Mouse (Mus musculus) lung, embryonic 14.5 days (tissue): ENCODE data around the gene Pafah1b2. TPM values are rescaled to one million over a fixed set of nuclear protein-coding genes. Genes with fewer than 3 reads are reported as not detected.

ENCODE experiments used
- ATAC-seq: fragments of 200-750 bp; cut with Nextera tagmentation; 2 replicates; pipeline ENCODE4 v1.8.0; 2017; ENCODE audit warnings: mild to moderate bottlenecking, moderate TSS enrichment, moderate library complexity; ENCODE audit not compliant: insufficient read depth
- DNase-seq: peaks from one replicate; pipeline ENCODE4 v3.0.0-alpha.2; 2015
- H3K27ac ChIP-seq: fragments of 300-500 bp; sonication (generic); 2 replicates; pipeline ENCODE4 v1.5.1; 2014; ENCODE audit warnings: low read depth, mild to moderate bottlenecking, moderate library complexity
- H3K27me3 ChIP-seq: fragments of 300-500 bp; sonication (generic); 2 replicates; pipeline ENCODE4 v1.6.1; 2014; ENCODE audit warnings: low read length, control low read depth; ENCODE audit not compliant: insufficient read depth
- H3K36me3 ChIP-seq: fragments of 300-500 bp; sonication (generic); 2 replicates; pipeline ENCODE4 v1.6.1; 2014; ENCODE audit warnings: control low read depth; ENCODE audit not compliant: insufficient read depth
- H3K4me1 ChIP-seq: fragments of 300-500 bp; sonication (generic); 2 replicates; pipeline ENCODE4 v1.6.1; 2014; ENCODE audit warnings: antibody characterized with exemption, control low read depth; ENCODE audit not compliant: insufficient read depth
- H3K4me2 ChIP-seq: fragments of 300-500 bp; sonication (generic); 2 replicates; pipeline ENCODE4 v1.6.1; 2014; ENCODE audit warnings: mild to moderate bottlenecking
- H3K4me3 ChIP-seq: fragments of 300-500 bp; sonication (generic); 2 replicates; pipeline ENCODE4 v1.5.1; 2014; ENCODE audit warnings: low read depth, low read length
- H3K9ac ChIP-seq: fragments of 300-500 bp; sonication (generic); 2 replicates; pipeline ENCODE4 v1.6.1; 2014
- H3K9me3 ChIP-seq: fragments of 300-500 bp; sonication (generic); 2 replicates; pipeline ENCODE4 v1.6.1; 2016; ENCODE audit warnings: low read depth, low read length, control low read depth
- CTCF ChIP-seq: IDR thresholded peaks from 2 replicates; pipeline ENCODE4 v1.5.1; 2016; ENCODE audit warnings: antibody characterized with exemption, low read depth
- WGBS: fragments of 180-500 bp; shearing (Covaris S2); extraction: QIAGEN DNeasy Blood & Tissue Kit; methylation state at CpG from one replicate; pipeline ENCODE4 v1.1.7; 2014; 5-methylcytosine and 5-hydroxymethylcytosine counted together
- polyA plus RNA-seq: library from polyadenylated mRNA; unstranded; fragments of >200 nt; fragmentation: Nextera tagmentation; extraction: Ambion mirVana; gene quantifications from 2 replicates; pipeline ENCODE4 v1.2.1, GENCODE M21; 2014

Pafah1b2 gene
- polyA plus RNA-seq, 1 experiment from 2014 or later, result 179 TPM

GRCm38 (mm10) chr9:46008931-46009668, 3.4 kb downstream of the Pafah1b2 start:
- WGBS, result 68% methylated on average over 7 of the region's 7 CpGs
- no peak overlapping the region for H3K4me3 ChIP-seq
- no peaks in the 10 kb centered on the region for H3K36me3 ChIP-seq
- TF ChIP-seq CTCF, result no peak
- peaks cover 4% of the 10 kb centered on the region; the same call in 1 of the 2 replicates for H3K4me1 ChIP-seq
- no peaks in the 10 kb centered on the region for H3K9me3 ChIP-seq
- H3K4me2 ChIP-seq, result no peak overlapping the region
- H3K9ac ChIP-seq, result no peak overlapping the region
- ATAC-seq (no peak), DNase-seq (no peak)
- H3K27me3 ChIP-seq, result no peaks in the 10 kb centered on the region
- no peak overlapping the region for H3K27ac ChIP-seq

GRCm38 (mm10) chr9:46006224-46006623, 6.3 kb downstream of the Pafah1b2 start:
- H3K9ac ChIP-seq, result no peak overlapping the region
- H3K4me2 ChIP-seq, result no peak overlapping the region
- DNase-seq (no peak), ATAC-seq (no peak)
- H3K4me3 ChIP-seq, result no peak overlapping the region
- H3K27me3 ChIP-seq, result no peaks in the 10 kb centered on the region
- H3K36me3 ChIP-seq, result no peaks in the 10 kb centered on the region
- 57% methylated on average over 5 of the region's 5 CpGs for WGBS
- no peaks in the 10 kb centered on the region for H3K9me3 ChIP-seq
- no peak for TF ChIP-seq CTCF
- no peaks in the 10 kb centered on the region for H3K4me1 ChIP-seq
- no peak overlapping the region for H3K27ac ChIP-seq

- WGBS, result 49% methylated on average over 3 of the region's 3 CpGs
- ATAC-seq (no peak), DNase-seq (no peak)
- no peaks in the 10 kb centered on the region for H3K27me3 ChIP-seq
- H3K4me1 ChIP-seq, result no peaks in the 10 kb centered on the region
- no peak overlapping the region for H3K4me3 ChIP-seq
- H3K9me3 ChIP-seq, result no peaks in the 10 kb centered on the region
- TF ChIP-seq CTCF, result no peak
- H3K27ac ChIP-seq, result no peak overlapping the region
- H3K4me2 ChIP-seq, result no peak overlapping the region
- no peak overlapping the region for H3K9ac ChIP-seq
- no peaks in the 10 kb centered on the region for H3K36me3 ChIP-seq
Observed at GRCm38 (mm10) chr9:46004529-46004928, 8.0 kb downstream of the Pafah1b2 start.

GRCm38 (mm10) chr9:46003729-46004128, 8.8 kb downstream of the Pafah1b2 start:
- H3K27me3 ChIP-seq, result no peaks in the 10 kb centered on the region
- peak; percentile 95 for DNase-seq
- H3K9ac ChIP-seq, result no peak overlapping the region
- peak; percentile 92 for TF ChIP-seq CTCF
- no peak overlapping the region for H3K4me2 ChIP-seq
- H3K27ac ChIP-seq, result no peak overlapping the region
- no peaks in the 10 kb centered on the region for H3K9me3 ChIP-seq
- no peak overlapping the region for H3K4me3 ChIP-seq
- H3K36me3 ChIP-seq, result no peaks in the 10 kb centered on the region
- H3K4me1 ChIP-seq, result no peaks in the 10 kb centered on the region
- WGBS, result 9% methylated on average over 7 of the region's 7 CpGs
- ATAC-seq, result peak; percentile 44; the same call in 1 of the 2 replicates

GRCm38 (mm10) chr9:45999009-45999408, 13.5 kb downstream of the Pafah1b2 start:
- TF ChIP-seq CTCF, result no peak
- DNase-seq, result no peak
- no peak overlapping the region for H3K4me3 ChIP-seq
- H3K27ac ChIP-seq, result no peak overlapping the region
- no peaks in the 10 kb centered on the region for H3K4me1 ChIP-seq
- no peaks in the 10 kb centered on the region for H3K9me3 ChIP-seq
- no peak for ATAC-seq
- H3K36me3 ChIP-seq, result no peaks in the 10 kb centered on the region
- H3K4me2 ChIP-seq, result no peak overlapping the region
- 72% methylated on average over 4 of the region's 4 CpGs for WGBS
- no peaks in the 10 kb centered on the region for H3K27me3 ChIP-seq
- no peak overlapping the region for H3K9ac ChIP-seq

GRCm38 (mm10) chr9:45985229-45985567, 27.3 kb downstream of the Pafah1b2 start:
- H3K36me3 ChIP-seq, result 0 out of 2 replicates have a peak, but pooled peaks cover 3% of the 10 kb centered on the region
- DNase-seq (peak; percentile 90), ATAC-seq (peak; percentile 81)
- H3K4me3 ChIP-seq, result peak overlapping the region; percentile 96
- peak overlapping the region; percentile 96 for H3K9ac ChIP-seq
- no peaks in the 10 kb centered on the region for H3K27me3 ChIP-seq
- no peaks in the 10 kb centered on the region for H3K9me3 ChIP-seq
- 0% methylated on average over 4 of the region's 4 CpGs for WGBS
- peak overlapping the region; percentile 73 for H3K4me2 ChIP-seq
- H3K27ac ChIP-seq, result peak overlapping the region; percentile 97
- TF ChIP-seq CTCF, result no peak
- H3K4me1 ChIP-seq, result 0 out of 2 replicates have a peak, but pooled peaks cover 6% of the 10 kb centered on the region

GRCm38 (mm10) chr9:45984409-45985228, 27.9 kb downstream of the Pafah1b2 start:
- Histone ChIP-seq H3K27me3 (no peaks in the 10 kb centered on the region), H3K9me3 (no peaks in the 10 kb centered on the region), H3K9ac (peak overlapping the region; percentile 96), H3K4me2 (peak overlapping the region; percentile 73), H3K36me3 (0 out of 2 replicates have a peak, but pooled peaks cover 3% of the 10 kb centered on the region), H3K4me3 (peak overlapping the region; percentile 96), H3K4me1 (0 out of 2 replicates have a peak, but pooled peaks cover 6% of the 10 kb centered on the region), H3K27ac (peak overlapping the region; percentile 97)
- ATAC-seq (peak; percentile 95), DNase-seq (peak; percentile 95)
- TF ChIP-seq CTCF, result no peak
- WGBS, result under 1% methylated on average over 74 of the region's 76 CpGs
